Mouse (Mus musculus) myocyte (in vitro differentiated cells): Measurements from ENCODE around the gene Cct3.

ENCODE experiments used
- E2F4 ChIP-seq: IDR thresholded peaks from one replicate; pipeline ENCODE4 v1.6.1; 2011; ENCODE audit warnings: mild to moderate bottlenecking, control low read depth, moderate library complexity; ENCODE audit not compliant: insufficient read depth
- MAX ChIP-seq: IDR thresholded peaks from one replicate; pipeline ENCODE4 v1.6.1; 2011; ENCODE audit warnings: low read depth, mild to moderate bottlenecking, control low read depth
- MYOG ChIP-seq, 3 experiments: IDR thresholded peaks; one replicate each; pipeline ENCODE4 v1.6.1; 2011; ENCODE audit warnings: control low read depth in 2 of 3, low read depth in 2 of 3, mild to moderate bottlenecking in 2 of 3; ENCODE audit not compliant: insufficient read length in 2 of 3, control insufficient read depth in 1 of 3, insufficient read depth in 1 of 3
- POLR2A ChIP-seq: IDR thresholded peaks from one replicate; pipeline ENCODE4 v1.6.1; 2011; ENCODE audit warnings: low read depth, mild to moderate bottlenecking, control low read depth, moderate library complexity; ENCODE audit not compliant: insufficient read length
- REST ChIP-seq: IDR thresholded peaks from one replicate; pipeline ENCODE4 v1.6.1; 2011; ENCODE audit warnings: mild to moderate bottlenecking, control low read depth, moderate library complexity; ENCODE audit not compliant: insufficient read depth, insufficient read length
- USF1 ChIP-seq: IDR thresholded peaks from one replicate; pipeline ENCODE4 v1.6.1; 2011; ENCODE audit warnings: low read depth, mild to moderate bottlenecking, control low read depth, moderate library complexity

DNA sequence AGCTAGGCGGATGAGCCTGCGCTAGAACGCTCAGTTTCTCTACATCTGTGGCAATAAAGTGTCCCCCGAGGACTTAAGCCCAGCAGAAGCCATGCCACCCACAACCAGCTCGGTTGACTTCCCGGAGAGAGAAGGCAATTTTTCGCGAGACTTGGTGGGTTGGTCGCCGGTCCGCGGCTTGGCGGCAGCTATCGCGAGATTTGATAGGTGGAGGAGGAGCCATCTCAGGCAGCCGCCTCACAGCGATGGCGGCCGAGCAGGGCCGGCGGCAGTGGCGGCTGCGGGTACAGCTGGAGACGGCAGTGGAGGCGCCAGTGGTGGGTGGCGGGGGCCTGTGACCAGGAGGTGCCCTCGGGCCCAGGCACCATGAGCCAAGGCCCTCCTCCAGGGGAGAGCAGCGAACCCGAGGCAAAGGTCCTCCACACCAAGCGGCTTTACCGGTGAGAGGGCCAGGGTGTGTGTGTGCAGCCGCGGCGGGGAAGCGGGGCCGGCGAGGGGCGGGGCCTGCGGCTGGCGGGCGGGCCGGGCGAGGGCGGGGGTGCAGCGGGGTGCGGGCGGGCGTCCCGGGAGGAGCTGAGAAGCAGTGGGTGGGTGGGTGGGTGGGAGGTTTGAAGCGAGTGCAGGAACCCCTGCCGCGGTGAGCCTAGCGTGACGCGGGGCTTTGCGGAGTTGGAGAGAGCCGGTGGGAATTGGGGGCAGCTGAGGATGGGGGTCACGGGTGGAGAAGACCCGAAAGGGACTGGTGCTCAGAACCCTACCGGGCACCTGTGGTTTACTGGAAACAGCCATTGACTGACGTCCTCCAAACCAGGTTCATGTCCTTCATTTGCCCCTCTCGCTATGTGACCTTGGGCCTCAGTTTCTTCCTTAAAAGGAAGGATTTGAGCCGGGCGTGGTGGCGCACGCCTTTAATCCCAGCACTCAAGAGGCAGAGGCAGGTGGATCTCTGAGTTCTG, 39.4 kb downstream of the Cct3 start, which contains the start of the genes Tmem79 and Smg5:
- TF ChIP-seq REST (peak; percentile 0), POLR2A (peak; percentile 97), MYOG (IDR thresholded peaks at IDR 0.05; ENCODE audit: control insufficient read depth in 1 of 3, insufficient read depth in 1 of 3, insufficient read length in 2 of 3, low read depth in 2 of 3) (peak in 1 of 3 experiments; percentile 25), MAX (no peak), E2F4 (no peak), USF1 (no peak)
